Mouse (Mus musculus): ENCODE results near the gene Trpc6. TPM values are rescaled to one million over a fixed set of nuclear protein-coding genes. Genes with fewer than 3 reads are reported as not detected.

Gene Trpc6
- polyA plus RNA-seq, 1 experiment from 2014 or later, result 0.92 TPM

GRCm38 (mm10) chr9:8634344-8634743, 90.4 kb downstream of the Trpc6 start:
- no peak for ATAC-seq (ENCODE audit: insufficient number of reproducible peaks, low FRiP score, low TSS enrichment, low read depth)
- H3K27ac ChIP-seq (replicated peaks; ENCODE audit: low read depth, low read length), result no peak overlapping the region
- no peak overlapping the region for H3K4me2 ChIP-seq (ENCODE audit: low read depth, severe bottlenecking)
- peak; percentile 22 for DNase-seq (ENCODE audit: low spot score)
- no peaks in the 10 kb centered on the region for H3K4me1 ChIP-seq (ENCODE audit: control insufficient read depth, insufficient read depth, low read length)
- no peak overlapping the region for H3K9ac ChIP-seq (ENCODE audit: low read length)
- 50% methylated on average over 2 of the region's 2 CpGs for whole genome bisulfite sequencing
- no peaks in the 10 kb centered on the region for H3K36me3 ChIP-seq (ENCODE audit: control insufficient read depth, insufficient read depth, low read length)
- H3K9me3 ChIP-seq (ENCODE audit: control insufficient read depth, low read length), result no peaks in the 10 kb centered on the region
- no peaks in the 10 kb centered on the region for H3K27me3 ChIP-seq (ENCODE audit: control insufficient read depth, insufficient read depth, low read length)
- H3K4me3 ChIP-seq (ENCODE audit: low read depth, low read length), result no peak overlapping the region

GRCm38 (mm10) chr9:8643453-8643852, 99.5 kb downstream of the Trpc6 start:
- H3K4me2 ChIP-seq (ENCODE audit: low read depth, severe bottlenecking), result no peak overlapping the region
- H3K9me3 ChIP-seq (ENCODE audit: control insufficient read depth, low read length), result no peaks in the 10 kb centered on the region
- no peak overlapping the region for H3K27ac ChIP-seq (replicated peaks; ENCODE audit: low read depth, low read length)
- ATAC-seq (ENCODE audit: insufficient number of reproducible peaks, low FRiP score, low TSS enrichment, low read depth), result no peak
- 75% methylated on average over 5 of the region's 5 CpGs for WGBS
- no peaks in the 10 kb centered on the region for H3K4me1 ChIP-seq (ENCODE audit: control insufficient read depth, insufficient read depth, low read length)
- H3K9ac ChIP-seq (ENCODE audit: low read length), result no peak overlapping the region
- H3K4me3 ChIP-seq (ENCODE audit: low read depth, low read length), result no peak overlapping the region
- H3K27me3 ChIP-seq (ENCODE audit: control insufficient read depth, insufficient read depth, low read length), result no peaks in the 10 kb centered on the region
- no peak for DNase-seq (ENCODE audit: low spot score)
- no peaks in the 10 kb centered on the region for H3K36me3 ChIP-seq (ENCODE audit: control insufficient read depth, insufficient read depth, low read length)

GRCm38 (mm10) chr9:8655347-8655746, 111.4 kb downstream of the Trpc6 start:
- no peak overlapping the region for H3K4me3 ChIP-seq (ENCODE audit: low read depth, low read length)
- no peak overlapping the region for H3K9ac ChIP-seq (ENCODE audit: low read length)
- H3K27me3 ChIP-seq (ENCODE audit: control insufficient read depth, insufficient read depth, low read length), result no peaks in the 10 kb centered on the region
- no peaks in the 10 kb centered on the region for H3K4me1 ChIP-seq (ENCODE audit: control insufficient read depth, insufficient read depth, low read length)
- no peak overlapping the region for H3K27ac ChIP-seq (replicated peaks; ENCODE audit: low read depth, low read length)
- H3K36me3 ChIP-seq (ENCODE audit: control insufficient read depth, insufficient read depth, low read length), result no peaks in the 10 kb centered on the region
- DNase-seq (ENCODE audit: low spot score), result no peak
- no peaks in the 10 kb centered on the region for H3K9me3 ChIP-seq (ENCODE audit: control insufficient read depth, low read length)
- ATAC-seq (ENCODE audit: insufficient number of reproducible peaks, low FRiP score, low TSS enrichment, low read depth), result no peak
- no peak overlapping the region for H3K4me2 ChIP-seq (ENCODE audit: low read depth, severe bottlenecking)

- Histone ChIP-seq H3K27me3 (ENCODE audit: control insufficient read depth, insufficient read depth, low read length) (no peaks in the 10 kb centered on the region), H3K4me3 (ENCODE audit: low read depth, low read length) (no peak overlapping the region), H3K36me3 (ENCODE audit: control insufficient read depth, insufficient read depth, low read length) (no peaks in the 10 kb centered on the region), H3K27ac (replicated peaks; ENCODE audit: low read depth, low read length) (no peak overlapping the region), H3K4me2 (ENCODE audit: low read depth, severe bottlenecking) (no peak overlapping the region), H3K9ac (ENCODE audit: low read length) (no peak overlapping the region), H3K9me3 (ENCODE audit: control insufficient read depth, low read length) (no peaks in the 10 kb centered on the region), H3K4me1 (ENCODE audit: control insufficient read depth, insufficient read depth, low read length) (no peaks in the 10 kb centered on the region)
- no peak for ATAC-seq (ENCODE audit: insufficient number of reproducible peaks, low FRiP score, low TSS enrichment, low read depth)
- DNase-seq (ENCODE audit: low spot score), result no peak
- 46% methylated on average over 1 of the region's 1 CpGs for WGBS
These were observed 129.0 kb downstream of the Trpc6 start for GRCm38 (mm10) chr9:8672944-8673343.

- H3K27ac ChIP-seq (replicated peaks; ENCODE audit: low read depth, low read length), result no peak overlapping the region
- H3K4me2 ChIP-seq (ENCODE audit: low read depth, severe bottlenecking), result no peak overlapping the region
- no peaks in the 10 kb centered on the region for H3K9me3 ChIP-seq (ENCODE audit: control insufficient read depth, low read length)
- H3K27me3 ChIP-seq (ENCODE audit: control insufficient read depth, insufficient read depth, low read length), result no peaks in the 10 kb centered on the region
- WGBS, result 75% methylated on average over 1 of the region's 1 CpGs
- H3K4me3 ChIP-seq (ENCODE audit: low read depth, low read length), result no peak overlapping the region
- H3K9ac ChIP-seq (ENCODE audit: low read length), result no peak overlapping the region
- ATAC-seq (ENCODE audit: insufficient number of reproducible peaks, low FRiP score, low TSS enrichment, low read depth), result no peak
- H3K36me3 ChIP-seq (ENCODE audit: control insufficient read depth, insufficient read depth, low read length), result no peaks in the 10 kb centered on the region
- no peaks in the 10 kb centered on the region for H3K4me1 ChIP-seq (ENCODE audit: control insufficient read depth, insufficient read depth, low read length)
- no peak for DNase-seq (ENCODE audit: low spot score)
These were observed 132.7 kb downstream of the Trpc6 start for GRCm38 (mm10) chr9:8676607-8677006.

- Histone ChIP-seq H3K9ac (ENCODE audit: low read length) (no peak overlapping the region), H3K4me3 (ENCODE audit: low read depth, low read length) (no peak overlapping the region), H3K9me3 (ENCODE audit: control insufficient read depth, low read length) (no peaks in the 10 kb centered on the region), H3K36me3 (ENCODE audit: control insufficient read depth, insufficient read depth, low read length) (no peaks in the 10 kb centered on the region), H3K4me2 (ENCODE audit: low read depth, severe bottlenecking) (no peak overlapping the region), H3K4me1 (ENCODE audit: control insufficient read depth, insufficient read depth, low read length) (no peaks in the 10 kb centered on the region), H3K27ac (replicated peaks; ENCODE audit: low read depth, low read length) (no peak overlapping the region), H3K27me3 (ENCODE audit: control insufficient read depth, insufficient read depth, low read length) (no peaks in the 10 kb centered on the region)
- 85% methylated on average over 2 of the region's 2 CpGs for WGBS
- DNase-seq (ENCODE audit: low spot score) (no peak), ATAC-seq (ENCODE audit: insufficient number of reproducible peaks, low FRiP score, low TSS enrichment, low read depth) (no peak)
These were observed 149.2 kb downstream of the Trpc6 start for GRCm38 (mm10) chr9:8693177-8693576.

GRCm38 (mm10) chr9:8700669-8701068, 156.7 kb downstream of the Trpc6 start:
- Histone ChIP-seq H3K4me2 (ENCODE audit: low read depth, severe bottlenecking) (no peak overlapping the region), H3K36me3 (ENCODE audit: control insufficient read depth, insufficient read depth, low read length) (no peaks in the 10 kb centered on the region), H3K27ac (replicated peaks; ENCODE audit: low read depth, low read length) (no peak overlapping the region), H3K9me3 (ENCODE audit: control insufficient read depth, low read length) (no peaks in the 10 kb centered on the region), H3K9ac (ENCODE audit: low read length) (no peak overlapping the region), H3K4me1 (ENCODE audit: control insufficient read depth, insufficient read depth, low read length) (no peaks in the 10 kb centered on the region), H3K4me3 (ENCODE audit: low read depth, low read length) (no peak overlapping the region), H3K27me3 (ENCODE audit: control insufficient read depth, insufficient read depth, low read length) (no peaks in the 10 kb centered on the region)
- DNase-seq (ENCODE audit: low spot score) (peak; percentile 90), ATAC-seq (ENCODE audit: insufficient number of reproducible peaks, low FRiP score, low TSS enrichment, low read depth) (no peak)
- WGBS, result 28% methylated on average over 5 of the region's 5 CpGs

GRCm38 (mm10) chr9:8703516-8703915, 159.6 kb downstream of the Trpc6 start:
- WGBS, result 73% methylated on average over 1 of the region's 1 CpGs
- DNase-seq (ENCODE audit: low spot score), result no peak

GRCm38 (mm10) chr9:8703956-8704355, 160.0 kb downstream of the Trpc6 start:
- Histone ChIP-seq H3K27ac (replicated peaks; ENCODE audit: low read depth, low read length) (no peak overlapping the region), H3K9ac (ENCODE audit: low read length) (no peak overlapping the region), H3K4me3 (ENCODE audit: low read depth, low read length) (no peak overlapping the region), H3K4me1 (ENCODE audit: control insufficient read depth, insufficient read depth, low read length) (no peaks in the 10 kb centered on the region), H3K4me2 (ENCODE audit: low read depth, severe bottlenecking) (no peak overlapping the region), H3K27me3 (ENCODE audit: control insufficient read depth, insufficient read depth, low read length) (no peaks in the 10 kb centered on the region), H3K36me3 (ENCODE audit: control insufficient read depth, insufficient read depth, low read length) (no peaks in the 10 kb centered on the region), H3K9me3 (ENCODE audit: control insufficient read depth, low read length) (no peaks in the 10 kb centered on the region)
- 60% methylated on average over 5 of the region's 5 CpGs for WGBS
- ATAC-seq (ENCODE audit: insufficient number of reproducible peaks, low FRiP score, low TSS enrichment, low read depth), result no peak
- no peak for DNase-seq (ENCODE audit: low spot score)

More at GRCm38 (mm10) chr9:8703516-8703915, 159.6 kb downstream of the Trpc6 start:
- Histone ChIP-seq H3K4me3 (ENCODE audit: low read depth, low read length) (no peak overlapping the region), H3K4me1 (ENCODE audit: control insufficient read depth, insufficient read depth, low read length) (no peaks in the 10 kb centered on the region), H3K4me2 (ENCODE audit: low read depth, severe bottlenecking) (no peak overlapping the region), H3K9ac (ENCODE audit: low read length) (no peak overlapping the region), H3K27ac (replicated peaks; ENCODE audit: low read depth, low read length) (no peak overlapping the region), H3K36me3 (ENCODE audit: control insufficient read depth, insufficient read depth, low read length) (no peaks in the 10 kb centered on the region), H3K9me3 (ENCODE audit: control insufficient read depth, low read length) (no peaks in the 10 kb centered on the region), H3K27me3 (ENCODE audit: control insufficient read depth, insufficient read depth, low read length) (no peaks in the 10 kb centered on the region)
- ATAC-seq (ENCODE audit: insufficient number of reproducible peaks, low FRiP score, low TSS enrichment, low read depth), result no peak

Measured in limb, embryonic 11.5 days (tissue).